Mouse (Mus musculus): ENCODE data around the gene Adcy5.

Gene Adcy5

GRCm38 (mm10) chr16:35271572-35271971 is 116.9 kb downstream of the Adcy5 start:
- DNase-seq, result no peak

- no peak for DNase-seq
Observed at GRCm38 (mm10) chr16:35272417-35272816, 117.7 kb downstream of the Adcy5 start.

GRCm38 (mm10) chr16:35278166-35278565 is 123.5 kb downstream of the Adcy5 start:
- DNase-seq, result no peak

DNA sequence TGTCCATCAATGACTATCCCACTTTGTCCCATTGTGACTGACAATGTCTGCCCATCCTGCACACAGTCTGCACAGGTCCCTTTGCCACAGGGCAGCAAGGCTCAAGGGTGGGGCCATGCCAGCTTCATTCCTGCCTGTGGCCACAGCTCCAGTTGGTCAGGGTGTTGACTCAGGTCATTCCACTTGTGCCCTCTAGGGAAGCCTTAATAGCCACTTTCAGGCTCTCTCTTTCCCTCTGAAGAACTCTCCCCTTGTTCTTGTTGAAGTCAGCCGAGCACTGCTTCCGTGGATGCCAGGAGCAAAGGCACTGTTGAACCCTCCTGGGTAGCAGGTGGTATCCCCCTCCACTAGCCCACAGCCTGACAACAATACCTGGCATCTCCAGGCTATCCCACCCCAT is 127.8 kb downstream of the Adcy5 start:
- no peak for DNase-seq

DNA sequence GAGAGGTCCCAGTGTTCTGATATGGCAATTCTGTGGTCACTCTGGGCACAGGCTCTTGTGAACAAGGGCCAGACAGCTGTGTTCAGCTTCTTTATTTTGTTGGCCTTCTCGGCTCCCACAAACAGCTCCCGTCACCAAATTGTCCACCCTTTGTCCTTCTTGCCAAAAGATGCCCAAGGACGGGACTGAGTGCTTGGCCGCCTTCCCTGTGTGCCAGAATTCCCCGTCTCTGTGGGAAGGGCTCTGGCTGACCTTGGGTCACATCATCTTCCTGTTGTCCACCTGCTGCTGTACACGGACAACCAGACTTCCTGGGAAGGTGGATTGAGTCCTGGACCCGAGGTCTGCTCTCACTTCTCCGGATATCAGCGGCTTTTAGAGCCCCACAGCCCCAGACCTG is 131.1 kb downstream of the Adcy5 start:
- no peak for DNase-seq

DNA sequence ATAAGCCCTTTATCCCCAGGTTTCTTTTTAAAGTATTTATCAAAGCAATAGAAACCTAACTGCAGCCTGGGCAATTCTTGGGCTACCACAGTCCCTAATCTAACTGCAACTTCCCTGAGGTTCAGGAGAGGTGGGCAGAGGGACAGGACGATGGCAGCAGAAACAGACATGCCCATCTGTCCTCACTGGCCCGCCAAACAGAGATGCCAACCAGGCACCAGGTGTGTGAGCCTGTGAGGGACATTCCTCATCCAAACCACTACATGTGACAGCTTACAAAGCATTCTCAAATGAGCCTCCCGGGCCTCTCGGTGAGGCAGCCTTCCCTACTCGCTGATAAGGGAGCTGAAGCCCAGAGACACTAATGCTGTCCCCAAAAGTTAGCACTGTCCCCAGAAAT is 132.6 kb downstream of the Adcy5 start:
- no peak for DNase-seq

DNA sequence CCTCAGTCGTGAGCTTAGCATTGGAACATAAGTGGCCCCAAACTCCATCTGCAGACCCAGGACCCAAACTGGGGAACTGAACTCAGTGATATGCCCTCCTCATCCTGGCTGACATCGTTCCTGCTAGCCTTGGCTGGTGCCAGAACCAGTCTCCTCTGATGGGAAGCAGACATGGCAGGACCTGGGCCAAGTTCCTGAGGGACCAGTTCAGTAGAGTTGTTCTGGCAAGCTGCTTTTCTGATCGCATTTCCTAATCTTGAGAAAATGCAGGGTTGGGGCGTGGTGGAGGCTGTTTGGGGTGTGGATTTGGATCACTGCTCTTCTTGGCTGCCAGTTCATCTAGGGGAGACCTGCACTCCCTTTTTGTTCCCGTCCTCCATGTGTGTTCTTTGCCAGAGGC is 143.1 kb downstream of the Adcy5 start:
- no peak for DNase-seq

- DNase-seq, result no peak
Observed at GRCm38 (mm10) chr16:35300156-35300555, 145.5 kb downstream of the Adcy5 start.

- no peak for DNase-seq
Observed at GRCm38 (mm10) chr16:35302441-35303280, 148.0 kb downstream of the Adcy5 start.

DNA sequence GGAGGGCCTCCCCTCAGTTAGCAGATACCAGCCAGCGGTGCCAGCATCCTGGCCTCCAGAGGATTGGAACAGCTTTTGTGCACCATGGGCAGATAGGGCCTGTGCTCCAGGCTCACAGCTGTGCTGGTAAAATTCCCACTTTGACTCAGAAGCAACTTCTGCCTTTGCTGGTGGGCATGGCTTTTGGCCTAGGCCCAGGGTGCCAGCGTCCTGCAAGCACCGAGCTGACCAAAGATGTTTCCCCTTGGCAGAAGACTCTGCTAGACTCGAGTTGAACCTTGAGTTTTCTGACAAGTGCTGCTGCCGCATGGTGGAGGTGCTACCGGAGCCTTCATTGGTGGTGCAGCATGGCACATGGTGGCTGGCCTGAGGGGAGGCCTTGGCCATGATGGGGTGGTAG is 149.0 kb downstream of the Adcy5 start:
- no peak for DNase-seq

- DNase-seq, result no peak
Observed at GRCm38 (mm10) chr16:35304416-35304815, 149.7 kb downstream of the Adcy5 start.

GRCm38 (mm10) chr16:35305226-35305625 is 150.5 kb downstream of the Adcy5 start:
- no peak for DNase-seq

- no peak for DNase-seq
Observed at GRCm38 (mm10) chr16:35306631-35307030, 152.0 kb downstream of the Adcy5 start.

- no peak for DNase-seq
Observed at GRCm38 (mm10) chr16:35307331-35307730, 152.7 kb downstream of the Adcy5 start.

DNA sequence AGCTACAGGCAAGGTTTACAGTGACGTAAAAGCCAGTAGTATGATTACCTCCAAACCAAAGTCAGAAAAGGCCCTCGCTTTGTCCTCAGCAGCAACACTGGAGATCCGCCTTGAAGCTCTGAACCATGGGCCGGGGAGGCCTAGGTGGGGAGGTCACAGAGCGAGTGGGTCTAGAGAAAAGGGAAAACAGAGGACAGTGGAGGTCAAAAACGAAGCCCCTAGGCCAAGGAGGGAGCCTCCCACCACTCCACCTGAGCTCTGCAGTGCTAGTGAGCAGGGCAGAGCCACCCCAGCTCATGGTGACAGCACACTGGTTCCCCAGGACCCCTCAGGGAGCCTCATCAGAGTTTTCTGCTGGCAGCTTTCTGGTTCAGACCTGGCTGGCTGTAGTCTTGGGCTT is 153.3 kb downstream of the Adcy5 start:
- no peak for DNase-seq

- no peak for DNase-seq
Observed at GRCm38 (mm10) chr16:35308486-35309143, 153.9 kb downstream of the Adcy5 start.

- no peak for DNase-seq
Observed at GRCm38 (mm10) chr16:35309634-35310033, 155.0 kb downstream of the Adcy5 start.

DNA sequence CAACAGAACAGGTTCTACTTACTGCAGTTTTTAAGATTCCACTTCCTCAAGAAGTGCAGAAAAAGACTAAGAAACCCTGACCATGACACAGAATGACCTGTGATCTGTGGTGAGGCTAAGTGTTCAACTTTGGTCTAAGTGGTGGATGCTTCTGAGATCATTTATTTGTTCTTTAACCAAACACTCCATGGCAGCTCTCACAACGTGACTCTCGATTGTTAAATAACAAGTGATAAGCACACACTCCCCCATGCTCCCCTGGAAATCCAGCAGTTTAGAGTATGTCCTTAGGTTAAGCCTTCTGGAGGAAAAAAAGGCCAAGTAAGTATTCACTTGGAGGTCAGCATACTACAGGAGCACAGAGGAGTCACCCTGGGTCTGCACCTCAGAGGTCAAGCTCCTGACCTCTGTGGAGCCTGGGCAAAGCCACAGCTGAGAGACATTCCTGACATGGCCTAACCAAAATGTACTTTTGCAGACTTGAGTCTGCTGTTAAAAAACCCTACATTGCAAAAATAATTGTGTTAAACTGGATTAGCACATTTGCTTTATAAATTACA is 156.0 kb downstream of the Adcy5 start:
- no peak for DNase-seq

- no peak for DNase-seq
Observed at GRCm38 (mm10) chr16:35311586-35311985, 156.9 kb downstream of the Adcy5 start.

DNA sequence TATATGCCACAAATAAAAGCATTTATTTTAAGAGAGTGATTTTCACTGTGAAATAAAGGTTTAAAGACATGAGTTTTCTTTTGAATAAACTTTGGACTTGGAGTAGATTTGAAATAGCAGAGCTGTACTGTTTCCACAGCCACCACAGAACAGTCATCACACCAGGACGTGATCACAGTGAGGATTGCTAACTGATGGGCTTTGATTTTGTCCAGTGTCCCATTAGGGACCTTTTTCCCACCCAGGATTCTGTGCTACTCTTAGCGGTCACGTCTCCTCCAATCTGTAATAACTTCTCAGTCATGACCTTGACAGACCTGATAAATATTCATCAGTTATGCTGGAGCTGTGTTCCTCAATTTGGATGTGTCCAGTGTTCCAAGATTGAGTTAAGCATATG is 160.8 kb downstream of the Adcy5 start:
- DNase-seq, result no peak

DNA sequence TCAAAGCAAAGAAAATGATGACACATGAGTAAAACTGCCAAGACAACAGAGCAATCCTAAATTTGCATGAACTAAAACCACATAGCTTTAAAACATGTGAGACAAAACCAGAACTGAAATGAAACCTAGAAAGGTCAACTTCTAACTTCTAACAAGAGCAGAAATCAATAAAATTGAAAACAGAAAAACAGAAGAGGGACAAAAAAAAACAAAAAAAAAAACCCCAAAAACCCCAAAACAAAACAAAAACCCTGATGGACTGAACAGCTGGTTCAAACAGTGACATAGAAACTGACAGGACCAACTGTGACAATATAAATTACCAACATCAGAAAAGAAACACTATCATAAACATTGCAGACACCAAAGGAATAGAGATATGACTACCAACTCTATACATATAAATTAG is 162.2 kb downstream of the Adcy5 start:
- DNase-seq, result no peak

DNA sequence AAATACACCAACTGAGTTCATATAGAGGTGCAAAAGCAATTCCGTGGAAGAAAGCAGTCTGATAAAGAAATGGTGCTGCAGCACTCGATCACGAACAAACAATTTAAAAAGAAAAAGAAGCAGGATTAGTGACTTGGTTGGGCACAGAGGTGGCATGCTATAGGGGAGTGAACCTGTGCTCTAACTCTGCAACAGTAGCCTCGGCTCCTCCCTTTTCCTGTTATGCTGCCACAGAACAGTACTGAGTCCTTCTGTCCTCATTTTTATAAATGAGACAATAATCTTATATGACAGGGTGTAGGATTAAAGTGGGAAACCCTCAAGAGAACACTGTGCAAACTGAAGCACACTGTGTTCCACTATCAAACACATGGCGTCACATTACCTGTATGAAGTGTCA is 162.8 kb downstream of the Adcy5 start:
- no peak for DNase-seq

GRCm38 (mm10) chr16:35318397-35318796 is 163.7 kb downstream of the Adcy5 start:
- no peak for DNase-seq

DNA sequence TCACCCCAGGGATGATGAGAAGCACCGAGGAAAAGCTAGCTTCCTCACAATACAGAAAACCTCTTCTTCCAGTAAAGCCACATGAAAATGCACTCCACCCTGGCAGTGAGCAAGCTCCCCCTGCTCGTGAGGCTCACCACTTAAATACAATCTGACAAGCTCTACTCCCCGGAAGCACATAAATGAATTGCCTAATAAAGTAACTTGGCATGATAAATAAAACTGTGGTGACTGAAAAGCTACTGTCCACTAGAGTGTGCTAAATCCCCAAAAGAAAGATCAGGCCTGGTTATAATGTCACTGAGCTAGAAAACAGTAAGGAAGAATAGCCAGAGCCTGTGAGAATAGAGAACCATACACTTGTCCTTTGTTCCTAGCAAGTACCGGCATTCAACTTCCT is 164.7 kb downstream of the Adcy5 start:
- DNase-seq, result no peak
